Mouse (Mus musculus): ENCODE data around the gene Olfr1436.
"Not testable (repeated sequence)": the region's sequence is repeated elsewhere in the genome, so short reads cannot be mapped to it uniquely, and the experiment has no call there.

The Olfr1436 gene

DNA sequence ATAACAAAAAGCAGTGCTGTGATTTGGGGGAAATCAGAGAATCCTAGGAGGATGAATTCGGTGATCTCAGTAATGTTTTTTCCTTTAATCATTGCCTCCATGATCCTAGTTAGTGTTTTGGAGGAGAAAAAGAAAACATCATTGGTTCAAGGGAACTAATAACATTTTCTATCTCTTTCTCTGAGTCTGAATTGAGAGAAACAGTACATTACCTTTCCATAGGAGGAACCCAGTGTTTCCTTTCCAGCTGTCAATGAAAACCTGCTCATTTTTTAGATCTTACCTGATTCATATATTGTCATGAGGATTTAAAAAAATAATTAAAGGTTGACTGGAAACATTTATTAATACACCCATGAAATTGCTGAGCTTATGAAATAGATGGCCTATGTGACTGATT, at the start of gene Olfr1436:
Gene Olfr1436 (minus strand): TSS at position 101 of the 400 bp plus-strand sequence.
- DNase-seq (ENCODE audit: low spot score) = not testable (repeated sequence)

DNA sequence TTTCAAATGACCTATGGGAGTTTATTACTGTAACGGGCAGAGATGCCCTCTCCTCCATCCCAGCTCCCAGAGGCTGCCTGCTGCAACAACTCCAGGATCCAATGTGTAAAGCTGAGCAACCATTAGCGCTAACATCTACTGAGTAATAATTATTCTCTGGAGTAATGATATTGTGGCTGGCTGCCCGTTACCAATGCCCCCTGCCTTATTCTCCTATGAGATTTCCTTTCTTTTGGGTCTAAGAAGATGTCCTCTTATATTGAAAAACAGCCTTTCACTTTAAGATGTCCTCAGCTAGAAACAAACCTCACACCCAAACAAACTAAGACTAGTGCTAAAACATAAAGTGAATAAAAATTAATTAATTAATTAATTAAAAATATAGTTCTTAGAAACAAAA, 36.9 kb upstream of the Olfr1436 start, which contains the start of gene Olfr1438-ps1:
Gene Olfr1438-ps1 (minus strand): TSS at position 101 of the 400 bp plus-strand sequence.
- DNase-seq (ENCODE audit: low spot score) = no peak

GRCm38 (mm10) chr19:12325001-12325400, 26.1 kb upstream of the Olfr1436 start, which contains the start of gene Olfr1437:
Gene Olfr1437, minus strand, starts transcription at chr19:12325101.
- no peak for DNase-seq (ENCODE audit: low spot score)

- no peak for DNase-seq (ENCODE audit: low spot score)
Observed at GRCm38 (mm10) chr19:12292979-12293378, 6.0 kb downstream of the Olfr1436 start.

- DNase-seq (ENCODE audit: low spot score) = no peak
Observed at GRCm38 (mm10) chr19:12279554-12279953, 19.4 kb downstream of the Olfr1436 start, which contains the start of gene Olfr1434. Gene Olfr1434, plus strand, starts transcription at chr19:12279854.

DNA sequence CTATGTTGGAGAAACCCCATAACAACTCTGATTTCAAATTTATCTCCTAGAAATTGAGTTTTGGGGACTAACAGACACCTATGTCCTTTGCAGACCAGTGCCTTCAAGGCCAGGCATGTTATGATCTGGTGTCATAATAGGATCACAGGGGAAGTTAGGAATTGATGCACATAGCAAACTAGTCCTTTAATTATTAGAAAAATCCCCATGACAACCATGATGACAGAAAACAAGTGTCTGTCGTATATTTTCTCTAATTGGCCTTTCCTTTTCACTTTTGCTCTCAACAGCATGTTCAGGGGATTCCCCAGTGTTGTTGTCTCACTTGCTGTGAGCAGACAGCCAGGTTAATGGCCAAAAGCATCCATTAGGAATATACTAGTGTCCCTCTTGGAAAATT, 38.2 kb downstream of the Olfr1436 start, which contains the start of gene Olfr235:
Gene Olfr235 (plus strand): TSS at position 301 of the 400 bp plus-strand sequence.
- no peak for DNase-seq (ENCODE audit: low spot score)

Measured in ovary, adult 18-20 months (tissue).